ENCODE assay signal across 7 mouse cellular contexts in the genomic region with DNA sequence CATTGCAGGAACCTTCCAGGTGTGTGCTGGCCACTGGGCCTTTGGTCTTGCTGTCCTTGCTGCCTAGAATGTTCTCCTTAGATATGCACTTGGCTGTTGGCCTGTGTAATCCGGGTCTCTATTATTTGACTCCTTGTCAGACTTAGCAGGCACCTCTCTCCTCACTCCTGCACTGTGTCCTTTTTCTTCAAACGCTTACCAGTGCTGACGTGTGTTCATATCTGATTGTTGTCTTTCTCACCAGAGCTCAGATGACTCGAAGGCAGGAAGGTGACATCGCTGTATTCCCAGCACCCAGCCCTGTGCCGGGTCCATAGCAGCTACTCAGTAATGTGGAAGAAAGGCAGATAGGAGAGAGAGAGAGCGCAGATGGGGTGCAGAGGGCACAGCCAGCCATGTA. TPM values are rescaled to one million over a fixed set of nuclear protein-coding genes. Genes with fewer than 3 reads are reported as not detected.
DNase-seq lines count a peak whose midpoint lies in the region; ATAC-seq and TF ChIP-seq lines count a peak whose summit lies in the region.

No protein-coding gene starts in this region.

- peaks cover 34% of the 10 kb centered on the region for H3K4me1 ChIP-seq in kidney, embryonic 16.5 days (ENCODE audit: insufficient read depth, low read length)
- H3K4me1 ChIP-seq in ES-Bruce4 (ENCODE audit: control insufficient read depth, insufficient read depth, low read length) = peaks cover 19% of the 10 kb centered on the region
- peaks cover 31% of the 10 kb centered on the region for H3K4me1 ChIP-seq in embryonic facial prominence, embryonic 13.5 days
- peaks cover 17% of the 10 kb centered on the region for H3K4me1 ChIP-seq in liver, embryonic 16.5 days (ENCODE audit: control insufficient read depth, low read depth, low read length)

- H3K27me3 ChIP-seq in kidney, embryonic 16.5 days (ENCODE audit: insufficient read depth, low read length) = no peaks in the 10 kb centered on the region
- no peaks in the 10 kb centered on the region for H3K27me3 ChIP-seq in ES-Bruce4 (ENCODE audit: control insufficient read depth, insufficient read depth, low read length, poor library complexity, severe bottlenecking)
- no peaks in the 10 kb centered on the region for H3K27me3 ChIP-seq in embryonic facial prominence, embryonic 13.5 days
- no peaks in the 10 kb centered on the region for H3K27me3 ChIP-seq in liver, embryonic 16.5 days (ENCODE audit: control insufficient read depth, insufficient read depth, low read depth, low read length)

- ATAC-seq in kidney, embryonic 16.5 days (ENCODE audit: low FRiP score, low TSS enrichment) = no peak
- no peak for ATAC-seq in embryonic facial prominence, embryonic 13.5 days (ENCODE audit: insufficient number of reproducible peaks, insufficient read depth, low FRiP score, low TSS enrichment, low read depth)
- no peak for ATAC-seq in liver, embryonic 16.5 days (ENCODE audit: low read depth)

- peak overlapping the region; percentile 80 for H3K27ac ChIP-seq in kidney, embryonic 16.5 days (ENCODE audit: low read length)
- peak overlapping the region; percentile 98 for H3K27ac ChIP-seq in ES-Bruce4 (ENCODE audit: insufficient read depth, low read length)
- peak overlapping the region; percentile 81; the same call in 1 of the 2 replicates for H3K27ac ChIP-seq in embryonic facial prominence, embryonic 13.5 days
- H3K27ac ChIP-seq in liver, embryonic 16.5 days (ENCODE audit: low read length) = 0 out of 2 replicates have a peak overlapping the region, but pooled peaks have one; percentile 13

- no peak for DNase-seq in kidney, postnatal 36 days
- no peak for DNase-seq in frontal cortex, postnatal 36 days (ENCODE audit: low spot score in 2 of 2)
- DNase-seq in adrenal gland, postnatal 36 days = no peak

- H3K9ac ChIP-seq in kidney, embryonic 16.5 days (replicated peaks; ENCODE audit: low read length) = no peak overlapping the region
- peak overlapping the region; percentile 17; the same call in 1 of the 2 replicates for H3K9ac ChIP-seq in ES-Bruce4 (ENCODE audit: low read depth, poor library complexity, severe bottlenecking)
- H3K9ac ChIP-seq in embryonic facial prominence, embryonic 13.5 days = no peak overlapping the region
- H3K9ac ChIP-seq in liver, embryonic 16.5 days (ENCODE audit: low read depth, low read length) = no peak overlapping the region

- no peaks in the 10 kb centered on the region for H3K9me3 ChIP-seq in kidney, embryonic 16.5 days (ENCODE audit: low read length)
- no peaks in the 10 kb centered on the region for H3K9me3 ChIP-seq in ES-Bruce4 (replicated peaks; ENCODE audit: control insufficient read depth, insufficient read depth, low read length, poor library complexity, severe bottlenecking)
- no peaks in the 10 kb centered on the region for H3K9me3 ChIP-seq in embryonic facial prominence, embryonic 13.5 days
- no peaks in the 10 kb centered on the region for H3K9me3 ChIP-seq in liver, embryonic 16.5 days (replicated peaks; ENCODE audit: control insufficient read depth, low read length)

- H3K4me2 ChIP-seq in kidney, embryonic 16.5 days (replicated peaks; ENCODE audit: low read depth, low read length) = no peak overlapping the region
- no peak overlapping the region for H3K4me2 ChIP-seq in embryonic facial prominence, embryonic 13.5 days
- H3K4me2 ChIP-seq in liver, embryonic 16.5 days (ENCODE audit: low read depth, low read length) = no peak overlapping the region

- H3K36me3 ChIP-seq in kidney, embryonic 16.5 days (ENCODE audit: insufficient read depth, low read length) = peaks cover 8% of the 10 kb centered on the region
- no peaks in the 10 kb centered on the region for H3K36me3 ChIP-seq in ES-Bruce4 (ENCODE audit: control insufficient read depth, insufficient read depth, low read length, poor library complexity, severe bottlenecking)
- H3K36me3 ChIP-seq in embryonic facial prominence, embryonic 13.5 days = peaks cover 24% of the 10 kb centered on the region
- H3K36me3 ChIP-seq in liver, embryonic 16.5 days (ENCODE audit: control insufficient read depth, insufficient read depth) = no peaks in the 10 kb centered on the region

- no peak for TF ChIP-seq POLR2A in ES-Bruce4 (IDR thresholded peaks at IDR 0.05; ENCODE audit: insufficient read depth, low read length)

- no peak overlapping the region for H3K4me3 ChIP-seq in kidney, embryonic 16.5 days (ENCODE audit: low read length)
- H3K4me3 ChIP-seq in ES-Bruce4 (ENCODE audit: low read depth, low read length) = no peak overlapping the region
- no peak overlapping the region for H3K4me3 ChIP-seq in embryonic facial prominence, embryonic 13.5 days
- no peak overlapping the region for H3K4me3 ChIP-seq in liver, embryonic 16.5 days (ENCODE audit: low read depth, low read length)

- 80% methylated on average over 7 of the region's 7 CpGs for WGBS in kidney, embryonic 16.5 days
- 79% methylated on average over 7 of the region's 7 CpGs for WGBS in embryonic facial prominence, embryonic 13.5 days
- 45% methylated on average over 7 of the region's 7 CpGs for WGBS in liver, embryonic 16.5 days (ENCODE audit: insufficient replicate concordance)

- no peak for TF ChIP-seq EP300 in ES-Bruce4 (IDR thresholded peaks at IDR 0.05; ENCODE audit: insufficient read depth, low read depth, low read length)

- TF ChIP-seq CTCF in ES-Bruce4 (IDR thresholded peaks at IDR 0.05; ENCODE audit: low read depth, low read length) = no peak

RNA-seq across cellular contexts. Expression of a gene that starts 33.0 kb away (rescaled TPM):
- 26.8 and 28.3 TPM in 2 replicates for polyA plus RNA-seq in kidney, embryonic 16.5 days (2015; fragmentation: Nextera tagmentation; extraction: Ambion mirVana)
- 58.4 and 64.9 TPM in 2 replicates for polyA plus RNA-seq in ES-Bruce4 (2011; ENCODE audit: insufficient read depth, insufficient read length, low read depth, missing spikeins)
- 13.2 and 15.4 TPM in 2 replicates for polyA plus RNA-seq in embryonic facial prominence, embryonic 13.5 days (2015; fragmentation: Nextera tagmentation; extraction: Ambion mirVana)
- 22.7 and 25.9 TPM in 2 replicates for polyA plus RNA-seq in liver, embryonic 16.5 days (2015; fragmentation: Nextera tagmentation; extraction: Ambion mirVana)
- total RNA-seq in adrenal gland, postnatal 36 days (2021) = 10 to 100 TPM; 56.9 to 62.5 TPM

RNA-seq across cellular contexts. Expression of a gene that starts 33.7 kb away (rescaled TPM):
- 131 and 141 TPM in 2 replicates for polyA plus RNA-seq in kidney, embryonic 16.5 days (2015; fragmentation: Nextera tagmentation; extraction: Ambion mirVana)
- polyA plus RNA-seq in ES-Bruce4 (2011; ENCODE audit: insufficient read depth, insufficient read length, low read depth, missing spikeins) = 166 and 167 TPM in 2 replicates
- polyA plus RNA-seq in embryonic facial prominence, embryonic 13.5 days (2015; fragmentation: Nextera tagmentation; extraction: Ambion mirVana) = 120 and 121 TPM in 2 replicates
- 36.0 and 39.0 TPM in 2 replicates for polyA plus RNA-seq in liver, embryonic 16.5 days (2015; fragmentation: Nextera tagmentation; extraction: Ambion mirVana)
- total RNA-seq in adrenal gland, postnatal 36 days (2021) = 100 to 1,000 TPM; 159 to 160 TPM

Comparison
In these comparisons a context has a peak if more than half of its experiments do, and no peak if none do; other contexts are left out.
1. H3K27ac ChIP-seq: peak in every context shown above with its lines; median percentile 98 in ES-Bruce4; 81 in embryonic facial prominence, embryonic 13.5 days; 80 in kidney, embryonic 16.5 days; 13 in liver, embryonic 16.5 days.